Mouse (Mus musculus) G1E (cell line): ENCODE data around the gene Zfyve21.

Experiments used
- CTCF ChIP-seq: IDR thresholded peaks from 2 replicates; pipeline ENCODE4 v1.5.1; 2012; ENCODE audit warnings: low read depth, low read length, inconsistent platforms, mixed read lengths
- GATA2 ChIP-seq: IDR thresholded peaks from 2 replicates; pipeline ENCODE4 v1.6.1; 2012; ENCODE audit warnings: low read depth, low read length, inconsistent platforms, borderline replicate concordance

DNA sequence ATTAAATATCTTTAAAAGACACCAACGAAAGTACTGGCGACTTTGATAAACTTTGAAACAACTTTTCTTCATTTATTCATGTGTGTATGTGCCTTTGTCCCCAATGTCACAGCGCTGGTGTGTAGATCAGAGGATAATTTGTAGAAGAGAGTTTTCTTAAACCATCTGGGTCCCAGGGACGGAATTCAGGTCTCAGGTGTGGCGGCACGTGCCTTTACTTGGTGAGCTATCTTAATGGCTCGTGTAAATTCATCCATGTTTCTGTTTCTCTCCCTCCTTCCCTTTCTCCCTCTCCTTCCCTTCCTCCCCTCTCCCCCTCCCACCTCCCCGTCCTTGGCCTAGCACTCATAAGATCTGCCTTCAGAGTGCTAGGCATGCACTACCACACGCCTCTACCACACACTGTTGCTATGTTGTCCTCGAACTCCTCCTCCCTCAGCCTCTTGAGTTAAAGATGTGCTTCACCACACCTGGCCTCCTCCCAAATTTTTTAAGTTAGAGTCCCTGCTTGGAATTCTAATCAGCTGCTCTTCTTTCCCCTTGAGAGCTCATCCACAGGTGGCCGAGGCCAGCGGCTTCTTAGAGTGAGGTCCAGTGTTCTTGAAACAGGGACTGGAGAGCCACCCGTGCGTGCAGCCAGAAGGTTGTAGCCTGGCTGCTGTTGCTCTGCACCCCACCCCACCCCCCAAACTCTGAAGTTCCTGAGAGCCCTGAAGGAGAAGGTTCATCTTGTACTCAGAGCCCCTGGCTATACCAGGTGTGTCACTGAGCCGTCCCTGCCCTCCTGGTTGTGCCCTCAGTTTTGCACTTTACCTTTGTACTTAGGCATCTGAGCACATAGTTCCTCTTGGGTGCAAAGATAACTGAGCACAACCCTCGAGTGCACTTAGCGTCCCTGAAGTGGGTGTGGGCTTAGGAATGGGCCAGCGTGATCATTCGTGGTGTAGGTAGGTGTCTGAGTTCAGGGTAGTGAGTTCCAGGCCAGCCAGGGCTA is 1.1 kb downstream of the Zfyve21 start:
- TF ChIP-seq CTCF (no peak), GATA2 (no peak)
